Mouse (Mus musculus): ENCODE measurements around the gene Creg2. TPM values are rescaled to one million over a fixed set of nuclear protein-coding genes. Genes with fewer than 3 reads are reported as not detected.

Creg2 gene
- polyA plus RNA-seq (2014; fragmentation: Nextera tagmentation; extraction: Ambion mirVana): 0.05 TPM in 1 of 2 replicates, not detected in the other

DNA sequence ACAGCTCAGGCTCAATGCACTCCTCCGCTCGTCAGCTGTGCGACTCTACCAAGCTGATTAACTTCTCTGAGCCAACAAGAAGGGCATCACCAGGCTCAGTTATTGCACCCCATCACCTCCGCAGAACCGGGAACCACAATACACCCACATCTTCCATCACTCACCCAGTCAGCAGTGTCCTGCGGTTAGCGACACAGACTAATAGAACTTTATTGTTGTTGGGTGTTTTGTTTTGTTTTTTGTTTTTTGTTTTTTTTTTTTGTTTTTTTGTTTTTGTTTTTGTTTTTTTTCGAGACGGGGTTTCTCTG, at the start of gene Creg2:
Creg2 (minus strand) TSS at position 234 of the 308 bp plus-strand sequence.
- Histone ChIP-seq H3K4me1 (ENCODE audit: insufficient read depth) (peaks cover 3% of the 10 kb centered on the region; the same call in 1 of the 2 replicates), H3K36me3 (ENCODE audit: insufficient read depth) (no peaks in the 10 kb centered on the region), H3K4me3 (ENCODE audit: low read depth, low read length) (peak within 1 kb of the TSS; percentile 44), H3K27me3 (ENCODE audit: insufficient read depth, low read length) (peaks cover 41% of the 10 kb centered on the region), H3K9ac (peak within 1 kb of the TSS; percentile 29; the same call in 1 of the 2 replicates), H3K9me3 (ENCODE audit: low read depth, low read length) (no peaks in the 10 kb centered on the region), H3K27ac (ENCODE audit: low read depth) (no peak within 1 kb of the TSS), H3K4me2 (peak within 1 kb of the TSS; percentile 94)
- no peak for TF ChIP-seq CTCF (IDR thresholded peaks at IDR 0.05; ENCODE audit: low read depth)
- WGBS: 38% methylated on average over 9 of the region's 9 CpGs
- DNase-seq: no peak
- ATAC-seq (ENCODE audit: insufficient read depth): peak; percentile 57; the same call in 1 of the 2 replicates

DNA sequence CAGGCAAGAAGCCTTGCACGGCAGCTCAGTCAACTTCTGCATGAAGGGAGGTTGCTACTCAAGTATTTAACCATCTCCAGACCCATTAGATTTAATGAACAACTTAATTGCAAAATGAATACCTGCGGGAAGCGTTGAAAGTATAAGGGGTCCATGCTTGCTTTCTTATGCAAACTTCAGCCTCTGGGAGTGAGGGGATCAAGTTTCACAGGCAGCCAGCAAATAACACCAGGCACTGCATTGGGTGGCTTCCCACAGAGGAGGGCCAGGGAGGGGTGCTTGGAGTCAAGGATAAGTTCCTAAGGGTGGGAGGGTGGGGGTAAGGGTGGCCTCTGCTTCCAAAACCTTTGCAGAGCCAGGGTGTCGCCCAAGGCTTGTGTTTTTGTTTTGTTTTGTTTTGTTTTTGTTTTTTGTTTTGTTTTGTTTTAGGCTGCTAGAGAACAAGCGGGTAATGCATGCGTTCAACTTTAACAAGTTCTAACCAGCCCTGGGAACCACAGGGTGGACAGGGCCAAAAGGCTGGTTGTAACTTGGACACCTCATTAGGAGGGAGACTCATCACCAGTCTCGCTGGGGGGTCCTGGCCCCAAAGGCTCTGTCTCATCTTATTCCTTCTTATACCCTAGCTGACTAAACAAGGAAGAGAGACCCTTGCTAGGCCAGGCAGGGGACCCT, 49.5 kb upstream of the Creg2 start:
- H3K9ac ChIP-seq: no peak overlapping the region
- no peaks in the 10 kb centered on the region for H3K36me3 ChIP-seq (ENCODE audit: insufficient read depth)
- peak overlapping the region; percentile 83 for H3K27ac ChIP-seq (ENCODE audit: low read depth)
- peaks cover 41% of the 10 kb centered on the region for H3K4me1 ChIP-seq (ENCODE audit: insufficient read depth)
- no peaks in the 10 kb centered on the region for H3K27me3 ChIP-seq (ENCODE audit: insufficient read depth, low read length)
- DNase-seq (peak; percentile 66), ATAC-seq (ENCODE audit: insufficient read depth) (peak; percentile 68)
- 15% methylated on average over 7 of the region's 7 CpGs for WGBS
- H3K4me3 ChIP-seq (ENCODE audit: low read depth, low read length): no peak overlapping the region
- TF ChIP-seq CTCF (IDR thresholded peaks at IDR 0.05; ENCODE audit: low read depth): no peak
- H3K4me2 ChIP-seq: peak overlapping the region; percentile 38
- no peaks in the 10 kb centered on the region for H3K9me3 ChIP-seq (ENCODE audit: low read depth, low read length)

DNA sequence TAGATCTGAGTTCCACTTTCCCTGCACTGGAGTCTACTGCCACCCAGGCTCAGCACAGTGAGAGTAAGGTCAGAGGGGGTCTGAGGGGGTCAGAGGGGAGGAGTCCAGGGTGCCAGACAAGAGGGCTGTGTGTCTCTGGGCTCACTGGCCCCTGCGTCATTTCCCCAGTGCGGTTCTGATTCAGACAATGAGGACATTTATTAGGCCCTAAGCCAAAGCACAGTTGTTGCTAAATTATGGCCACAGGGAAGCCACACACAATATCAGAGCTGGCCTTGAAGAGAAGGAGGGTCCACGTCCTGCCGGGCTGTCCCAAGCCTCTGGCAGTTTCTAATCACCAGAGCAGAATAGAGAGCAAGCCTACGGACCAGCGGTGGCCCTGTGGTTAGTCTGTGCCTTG, 47.2 kb upstream of the Creg2 start:
- 48% methylated on average over 6 of the region's 6 CpGs for WGBS
- DNase-seq (no peak), ATAC-seq (ENCODE audit: insufficient read depth) (no peak)
- Histone ChIP-seq H3K36me3 (ENCODE audit: insufficient read depth) (no peaks in the 10 kb centered on the region), H3K27me3 (ENCODE audit: insufficient read depth, low read length) (no peaks in the 10 kb centered on the region), H3K4me1 (ENCODE audit: insufficient read depth) (peaks cover 52% of the 10 kb centered on the region), H3K27ac (ENCODE audit: low read depth) (0 out of 2 replicates have a peak overlapping the region, but pooled peaks have one; percentile 38), H3K4me3 (ENCODE audit: low read depth, low read length) (no peak overlapping the region), H3K9ac (no peak overlapping the region), H3K9me3 (ENCODE audit: low read depth, low read length) (no peaks in the 10 kb centered on the region), H3K4me2 (no peak overlapping the region)
- no peak for TF ChIP-seq CTCF (IDR thresholded peaks at IDR 0.05; ENCODE audit: low read depth)

GRCm38 (mm10) chr1:39695198-39695597, 43.9 kb upstream of the Creg2 start:
- no peak for DNase-seq
- H3K27ac ChIP-seq (ENCODE audit: low read depth): peak overlapping the region; percentile 8; the same call in 1 of the 2 replicates
- TF ChIP-seq CTCF (IDR thresholded peaks at IDR 0.05; ENCODE audit: low read depth): no peak
- 36% methylated on average over 4 of the region's 4 CpGs for WGBS
- peaks cover 21% of the 10 kb centered on the region; the same call in 1 of the 2 replicates for H3K4me1 ChIP-seq (ENCODE audit: insufficient read depth)
- H3K4me3 ChIP-seq (ENCODE audit: low read depth, low read length): no peak overlapping the region
- H3K9ac ChIP-seq: no peak overlapping the region
- H3K4me2 ChIP-seq: no peak overlapping the region
- no peaks in the 10 kb centered on the region for H3K36me3 ChIP-seq (ENCODE audit: insufficient read depth)
- H3K9me3 ChIP-seq (ENCODE audit: low read depth, low read length): no peaks in the 10 kb centered on the region
- ATAC-seq (ENCODE audit: insufficient read depth): no peak
- H3K27me3 ChIP-seq (ENCODE audit: insufficient read depth, low read length): no peaks in the 10 kb centered on the region

GRCm38 (mm10) chr1:39694756-39695155, 43.5 kb upstream of the Creg2 start:
- peaks cover 18% of the 10 kb centered on the region; the same call in 1 of the 2 replicates for H3K4me1 ChIP-seq (ENCODE audit: insufficient read depth)
- H3K9ac ChIP-seq: no peak overlapping the region
- H3K4me2 ChIP-seq: no peak overlapping the region
- TF ChIP-seq CTCF (IDR thresholded peaks at IDR 0.05; ENCODE audit: low read depth): no peak
- 40% methylated on average over 7 of the region's 7 CpGs for WGBS
- no peaks in the 10 kb centered on the region for H3K27me3 ChIP-seq (ENCODE audit: insufficient read depth, low read length)
- ATAC-seq (ENCODE audit: insufficient read depth) (no peak), DNase-seq (no peak)
- H3K27ac ChIP-seq (ENCODE audit: low read depth): no peak overlapping the region
- H3K9me3 ChIP-seq (ENCODE audit: low read depth, low read length): no peaks in the 10 kb centered on the region
- no peaks in the 10 kb centered on the region for H3K36me3 ChIP-seq (ENCODE audit: insufficient read depth)
- no peak overlapping the region for H3K4me3 ChIP-seq (ENCODE audit: low read depth, low read length)

- Histone ChIP-seq H3K9ac (no peak overlapping the region), H3K27ac (ENCODE audit: low read depth) (no peak overlapping the region), H3K36me3 (ENCODE audit: insufficient read depth) (no peaks in the 10 kb centered on the region), H3K4me1 (ENCODE audit: insufficient read depth) (peaks cover 18% of the 10 kb centered on the region; the same call in 1 of the 2 replicates), H3K4me3 (ENCODE audit: low read depth, low read length) (no peak overlapping the region), H3K9me3 (ENCODE audit: low read depth, low read length) (no peaks in the 10 kb centered on the region), H3K27me3 (ENCODE audit: insufficient read depth, low read length) (no peaks in the 10 kb centered on the region), H3K4me2 (no peak overlapping the region)
- WGBS: 63% methylated on average over 3 of the region's 3 CpGs
- no peak for TF ChIP-seq CTCF (IDR thresholded peaks at IDR 0.05; ENCODE audit: low read depth)
- no peak for DNase-seq
- ATAC-seq (ENCODE audit: insufficient read depth): no peak
Measured at GRCm38 (mm10) chr1:39691974-39692373, 40.7 kb upstream of the Creg2 start.

GRCm38 (mm10) chr1:39691061-39691460, 39.8 kb upstream of the Creg2 start:
- DNase-seq (no peak), ATAC-seq (ENCODE audit: insufficient read depth) (no peak)
- peaks cover 17% of the 10 kb centered on the region; the same call in 1 of the 2 replicates for H3K4me1 ChIP-seq (ENCODE audit: insufficient read depth)
- H3K27me3 ChIP-seq (ENCODE audit: insufficient read depth, low read length): no peaks in the 10 kb centered on the region
- H3K9ac ChIP-seq: no peak overlapping the region
- H3K36me3 ChIP-seq (ENCODE audit: insufficient read depth): no peaks in the 10 kb centered on the region
- no peak overlapping the region for H3K4me3 ChIP-seq (ENCODE audit: low read depth, low read length)
- no peaks in the 10 kb centered on the region for H3K9me3 ChIP-seq (ENCODE audit: low read depth, low read length)
- TF ChIP-seq CTCF (IDR thresholded peaks at IDR 0.05; ENCODE audit: low read depth): no peak
- 38% methylated on average over 4 of the region's 4 CpGs for WGBS
- no peak overlapping the region for H3K27ac ChIP-seq (ENCODE audit: low read depth)
- no peak overlapping the region for H3K4me2 ChIP-seq
